1 mouse cellular context compared by ENCODE assay signal in genomic region chr11:96950767-96951166, GRCm38 (mm10).
A peak's percentile ranks its signal among the peaks of the same experiment; 100 is the strongest.
TF ChIP-seq lines count a peak whose summit lies in the region.

No protein-coding gene starts in this region.

TF ChIP-seq in MEL, 35 proteins besides CTCF, POLR2A, EP300 and RAD21:
- TF ChIP-seq NRF1 (IDR thresholded peaks at IDR 0.05; ENCODE audit: insufficient read depth, low read depth, low read length, poor library complexity, severe bottlenecking) (no peak), POLR2AphosphoS5 (IDR thresholded peaks at IDR 0.05; ENCODE audit: borderline replicate concordance, low read depth, low read length) (no peak), MXI1 (IDR thresholded peaks at IDR 0.05; ENCODE audit: low read depth, low read length) (no peak), GATA1 (IDR thresholded peaks at IDR 0.05; ENCODE audit: low read depth, low read length) (no peak), USF2 (IDR thresholded peaks at IDR 0.05; ENCODE audit: borderline replicate concordance in 1 of 2, insufficient read depth in 1 of 2, low read depth in 1 of 2, low read length in 2 of 2) (no peak), E2F4 (IDR thresholded peaks at IDR 0.05; ENCODE audit: borderline replicate concordance, low read depth, low read length) (no peak), POLR2AphosphoS2 (IDR thresholded peaks at IDR 0.05; ENCODE audit: low read length) (no peak), ETS1 (IDR thresholded peaks at IDR 0.05; ENCODE audit: low read depth, low read length) (0 out of 2 replicates have a peak, but pooled peaks have one; percentile 19), KAT2A (conservative IDR thresholded peaks at IDR 0.05; ENCODE audit: low read depth, low read length) (no peak), SIN3A (IDR thresholded peaks at IDR 0.05; ENCODE audit: low read length) (0 out of 2 replicates have a peak, but pooled peaks have one; percentile 33), TBP (IDR thresholded peaks at IDR 0.05; ENCODE audit: low read depth, low read length) (no peak), ZMIZ1 (IDR thresholded peaks at IDR 0.05; ENCODE audit: low read depth, low read length) (no peak), MAFK (IDR thresholded peaks at IDR 0.05; ENCODE audit: borderline replicate concordance, low read depth, low read length) (no peak), SMC3 (IDR thresholded peaks at IDR 0.05; ENCODE audit: low read depth, low read length) (peak; percentile 67), ZNF384 (IDR thresholded peaks at IDR 0.05; ENCODE audit: low read depth, low read length) (no peak; the same call in 1 of the 2 replicates), MYB (IDR thresholded peaks at IDR 0.05; ENCODE audit: low read depth, low read length) (no peak), ZKSCAN1 (IDR thresholded peaks at IDR 0.05; ENCODE audit: low read depth, low read length) (no peak), MAZ (IDR thresholded peaks at IDR 0.05; ENCODE audit: low read depth, low read length) (no peak), RCOR1 (IDR thresholded peaks at IDR 0.05; ENCODE audit: low read depth, low read length) (0 out of 2 replicates have a peak, but pooled peaks have one; percentile 27), USF1 (IDR thresholded peaks at IDR 0.05; ENCODE audit: low read depth, low read length) (no peak), TAL1 (IDR thresholded peaks at IDR 0.05; ENCODE audit: low read length) (no peak), HCFC1 (IDR thresholded peaks at IDR 0.05; ENCODE audit: low read depth, low read length) (0 out of 2 replicates have a peak, but pooled peaks have one; percentile 46), UBTF (IDR thresholded peaks at IDR 0.05; ENCODE audit: borderline replicate concordance, insufficient read depth, low read depth, low read length) (no peak), MYC (IDR thresholded peaks at IDR 0.05; ENCODE audit: low read depth, low read length) (peak; percentile 51; the same call in 1 of the 2 replicates), GABPA (IDR thresholded peaks at IDR 0.05; ENCODE audit: low read depth, low read length) (no peak), JUND (IDR thresholded peaks at IDR 0.05; ENCODE audit: low read depth, low read length) (no peak), ZC3H11A (IDR thresholded peaks at IDR 0.05; ENCODE audit: low read depth, low read length) (peak; percentile 54), CHD2 (IDR thresholded peaks at IDR 0.05; ENCODE audit: low read length) (no peak), CHD1 (IDR thresholded peaks at IDR 0.05; ENCODE audit: low read depth, low read length) (no peak), MAX (IDR thresholded peaks at IDR 0.05; ENCODE audit: low read length) (peak; percentile 33; the same call in 1 of the 2 replicates), TCF12 (IDR thresholded peaks at IDR 0.05; ENCODE audit: low read depth, low read length) (no peak), MEF2A (IDR thresholded peaks at IDR 0.05; ENCODE audit: extremely low read depth, insufficient replicate concordance, low read depth, low read length, poor library complexity, severe bottlenecking) (no peak), NELFE (IDR thresholded peaks at IDR 0.05; ENCODE audit: low read depth, low read length) (no peak), BHLHE40 (IDR thresholded peaks at IDR 0.05; ENCODE audit: borderline replicate concordance, low read depth, low read length) (no peak; the same call in 1 of the 2 replicates), ELF1 (IDR thresholded peaks at IDR 0.05; ENCODE audit: low read depth, low read length) (no peak; the same call in 1 of the 2 replicates)
